Mouse (Mus musculus): ENCODE measurements around the gene Stk26. TPM values are rescaled to one million over a fixed set of nuclear protein-coding genes. Genes with fewer than 3 reads are reported as not detected.

Stk26 gene
- polyA plus RNA-seq, 1 experiment from 2014 or later: 3.0 TPM

- 88% methylated on average over 3 of the region's 3 CpGs for WGBS
These were observed 62.6 kb downstream of the Stk26 start for GRCm38 (mm10) chrX:50903497-50903896.

DNA sequence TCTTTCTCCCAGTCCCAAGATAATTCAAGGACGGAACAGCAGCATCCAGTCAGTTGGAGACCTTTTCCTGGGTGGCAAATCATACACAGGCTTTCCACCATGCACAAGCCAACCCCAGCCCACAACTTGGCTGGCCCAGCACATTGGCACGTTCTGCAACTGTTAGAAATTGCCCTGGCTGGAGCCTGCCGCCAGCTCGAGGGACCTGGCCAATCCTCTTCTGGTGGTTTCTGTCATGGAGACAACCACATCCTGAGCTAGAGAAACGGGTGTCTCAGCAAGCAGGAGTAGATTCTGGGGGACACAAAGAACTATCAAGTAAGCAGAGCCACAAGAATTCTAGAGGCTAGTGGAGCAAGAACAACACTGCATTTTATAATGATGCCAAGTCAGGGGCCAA lies 69.1 kb downstream of the Stk26 start:
- Histone ChIP-seq H3K27me3 (ENCODE audit: control insufficient read depth, insufficient read depth, low read length) (no peaks in the 10 kb centered on the region; the same call in 1 of the 2 replicates), H3K4me2 (ENCODE audit: low read depth, low read length, severe bottlenecking) (no peak overlapping the region), H3K27ac (ENCODE audit: low read depth, low read length) (no peak overlapping the region), H3K36me3 (ENCODE audit: control insufficient read depth, insufficient read depth, low read length) (no peaks in the 10 kb centered on the region), H3K4me3 (ENCODE audit: low read depth, low read length) (no peak overlapping the region), H3K9ac (ENCODE audit: low read length) (no peak overlapping the region), H3K4me1 (replicated peaks; ENCODE audit: control insufficient read depth, insufficient read depth, low read length) (no peaks in the 10 kb centered on the region), H3K9me3 (ENCODE audit: control insufficient read depth, low read length) (no peaks in the 10 kb centered on the region)
- 82% methylated on average over 5 of the region's 5 CpGs for WGBS
- DNase-seq (ENCODE audit: low spot score): no peak
- ATAC-seq (replicated peaks; ENCODE audit: low FRiP score): no peak

More at GRCm38 (mm10) chrX:50903497-50903896, 62.6 kb downstream of the Stk26 start:
- ATAC-seq (replicated peaks; ENCODE audit: low FRiP score) (no peak), DNase-seq (ENCODE audit: low spot score) (no peak)
- no peak overlapping the region for H3K9ac ChIP-seq (ENCODE audit: low read length)
- H3K27ac ChIP-seq (ENCODE audit: low read depth, low read length): no peak overlapping the region
- no peak overlapping the region for H3K4me3 ChIP-seq (ENCODE audit: low read depth, low read length)
- H3K4me2 ChIP-seq (ENCODE audit: low read depth, low read length, severe bottlenecking): no peak overlapping the region
- no peaks in the 10 kb centered on the region for H3K4me1 ChIP-seq (replicated peaks; ENCODE audit: control insufficient read depth, insufficient read depth, low read length)
- no peaks in the 10 kb centered on the region for H3K36me3 ChIP-seq (ENCODE audit: control insufficient read depth, insufficient read depth, low read length)
- no peaks in the 10 kb centered on the region for H3K9me3 ChIP-seq (ENCODE audit: control insufficient read depth, low read length)
- no peaks in the 10 kb centered on the region for H3K27me3 ChIP-seq (ENCODE audit: control insufficient read depth, insufficient read depth, low read length)

DNA sequence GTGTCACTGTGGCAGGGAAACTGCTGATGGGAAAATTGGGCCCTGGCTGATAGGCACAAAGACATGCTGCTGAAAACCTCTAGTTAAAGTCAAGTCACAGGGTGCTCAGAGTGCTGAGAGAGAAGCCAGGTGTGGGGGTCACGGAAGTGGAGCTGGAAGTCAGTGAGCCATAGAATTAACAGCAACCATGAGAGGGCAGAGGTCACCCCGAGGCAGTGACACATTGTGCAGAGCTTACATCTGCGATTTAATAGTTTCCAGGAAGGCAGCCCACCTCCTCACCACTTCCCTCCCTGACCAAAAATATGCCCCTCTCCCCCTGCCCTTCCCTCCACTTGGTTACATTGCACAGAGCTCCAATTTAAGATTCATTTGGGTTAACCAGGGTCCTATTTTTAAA lies 76.5 kb downstream of the Stk26 start:
- H3K9me3 ChIP-seq (ENCODE audit: control insufficient read depth, low read length): no peaks in the 10 kb centered on the region
- 67% methylated on average over 3 of the region's 3 CpGs for WGBS
- DNase-seq (ENCODE audit: low spot score): no peak

DNA sequence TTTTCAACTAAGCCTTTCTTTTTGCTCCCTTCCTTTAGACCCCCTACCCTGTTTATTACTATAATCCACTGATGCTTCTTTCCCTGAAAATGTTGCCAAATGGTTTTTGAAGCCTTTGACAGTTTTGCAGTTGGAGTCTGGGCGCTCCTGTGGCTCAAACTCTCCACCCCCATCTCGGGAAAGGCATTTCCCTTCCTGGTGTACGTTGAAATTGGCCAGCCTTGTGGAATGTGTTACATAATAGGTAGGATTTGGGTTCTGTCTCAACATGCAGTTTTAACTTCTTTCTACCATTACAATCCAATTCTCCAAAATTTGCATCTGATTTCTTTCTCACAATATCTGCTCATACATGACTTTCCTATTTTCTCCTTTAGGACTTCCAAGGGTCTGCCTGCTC lies 77.9 kb downstream of the Stk26 start:
- 57% methylated on average over 3 of the region's 3 CpGs for WGBS
- H3K36me3 ChIP-seq (ENCODE audit: control insufficient read depth, insufficient read depth, low read length): no peaks in the 10 kb centered on the region
- H3K27ac ChIP-seq (ENCODE audit: low read depth, low read length): no peak overlapping the region
- H3K4me1 ChIP-seq (replicated peaks; ENCODE audit: control insufficient read depth, insufficient read depth, low read length): no peaks in the 10 kb centered on the region
- ATAC-seq (replicated peaks; ENCODE audit: low FRiP score) (no peak), DNase-seq (ENCODE audit: low spot score) (no peak)
- no peaks in the 10 kb centered on the region for H3K9me3 ChIP-seq (ENCODE audit: control insufficient read depth, low read length)
- H3K9ac ChIP-seq (ENCODE audit: low read length): no peak overlapping the region
- no peaks in the 10 kb centered on the region for H3K27me3 ChIP-seq (ENCODE audit: control insufficient read depth, insufficient read depth, low read length)
- H3K4me2 ChIP-seq (ENCODE audit: low read depth, low read length, severe bottlenecking): no peak overlapping the region
- no peak overlapping the region for H3K4me3 ChIP-seq (ENCODE audit: low read depth, low read length)

More for the DNA sequence above, 76.5 kb downstream of the Stk26 start:
- no peaks in the 10 kb centered on the region for H3K4me1 ChIP-seq (replicated peaks; ENCODE audit: control insufficient read depth, insufficient read depth, low read length)
- H3K36me3 ChIP-seq (ENCODE audit: control insufficient read depth, insufficient read depth, low read length): no peaks in the 10 kb centered on the region
- no peak for ATAC-seq (replicated peaks; ENCODE audit: low FRiP score)
- no peak overlapping the region for H3K4me3 ChIP-seq (ENCODE audit: low read depth, low read length)
- no peak overlapping the region for H3K9ac ChIP-seq (ENCODE audit: low read length)
- H3K27ac ChIP-seq (ENCODE audit: low read depth, low read length): no peak overlapping the region
- H3K27me3 ChIP-seq (ENCODE audit: control insufficient read depth, insufficient read depth, low read length): no peaks in the 10 kb centered on the region
- no peak overlapping the region for H3K4me2 ChIP-seq (ENCODE audit: low read depth, low read length, severe bottlenecking)

DNA sequence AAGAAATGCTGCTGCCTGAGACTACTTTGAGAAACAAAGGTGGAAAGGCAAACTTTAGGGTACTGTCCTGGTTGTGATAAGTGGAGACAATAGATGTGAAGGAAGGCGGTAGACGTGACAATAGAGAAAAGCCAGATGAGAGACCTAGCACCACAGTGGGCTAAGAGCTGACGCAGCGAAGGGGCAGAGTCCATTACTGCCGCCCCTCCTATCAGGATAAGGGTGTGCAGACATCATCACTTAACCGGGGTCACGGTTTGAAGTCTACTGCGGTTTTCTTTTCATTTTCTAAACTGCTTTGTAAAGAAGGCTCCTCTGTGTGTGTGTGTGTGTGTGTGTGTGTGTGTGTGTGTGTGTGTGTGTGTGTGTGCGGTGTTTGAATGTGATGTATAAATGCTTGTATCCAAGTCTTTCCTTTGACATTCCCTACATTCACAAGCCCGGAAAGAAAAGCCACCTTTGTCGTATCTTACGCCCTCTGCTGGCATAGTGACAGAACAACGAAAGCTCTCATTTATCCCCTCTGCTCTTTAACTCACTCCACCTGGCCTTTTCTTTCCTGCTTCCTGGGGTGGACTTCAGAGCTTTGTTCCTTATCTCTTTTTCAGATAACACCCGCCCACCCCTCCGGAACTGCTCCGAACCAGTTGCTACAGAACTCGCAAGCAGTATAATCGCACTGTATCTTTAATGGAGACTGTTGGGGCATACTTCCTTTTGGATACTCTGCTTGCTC lies 84.0 kb downstream of the Stk26 start:
- Histone ChIP-seq H3K4me1 (replicated peaks; ENCODE audit: control insufficient read depth, insufficient read depth, low read length) (no peaks in the 10 kb centered on the region), H3K4me3 (ENCODE audit: low read depth, low read length) (no peak overlapping the region), H3K9me3 (ENCODE audit: control insufficient read depth, low read length) (no peaks in the 10 kb centered on the region), H3K36me3 (ENCODE audit: control insufficient read depth, insufficient read depth, low read length) (no peaks in the 10 kb centered on the region), H3K27me3 (ENCODE audit: control insufficient read depth, insufficient read depth, low read length) (no peaks in the 10 kb centered on the region), H3K4me2 (ENCODE audit: low read depth, low read length, severe bottlenecking) (no peak overlapping the region), H3K27ac (ENCODE audit: low read depth, low read length) (no peak overlapping the region), H3K9ac (ENCODE audit: low read length) (no peak overlapping the region)
- DNase-seq (ENCODE audit: low spot score) (no peak), ATAC-seq (replicated peaks; ENCODE audit: low FRiP score) (no peak)
- 46% methylated on average over 18 of the region's 18 CpGs for WGBS

DNA sequence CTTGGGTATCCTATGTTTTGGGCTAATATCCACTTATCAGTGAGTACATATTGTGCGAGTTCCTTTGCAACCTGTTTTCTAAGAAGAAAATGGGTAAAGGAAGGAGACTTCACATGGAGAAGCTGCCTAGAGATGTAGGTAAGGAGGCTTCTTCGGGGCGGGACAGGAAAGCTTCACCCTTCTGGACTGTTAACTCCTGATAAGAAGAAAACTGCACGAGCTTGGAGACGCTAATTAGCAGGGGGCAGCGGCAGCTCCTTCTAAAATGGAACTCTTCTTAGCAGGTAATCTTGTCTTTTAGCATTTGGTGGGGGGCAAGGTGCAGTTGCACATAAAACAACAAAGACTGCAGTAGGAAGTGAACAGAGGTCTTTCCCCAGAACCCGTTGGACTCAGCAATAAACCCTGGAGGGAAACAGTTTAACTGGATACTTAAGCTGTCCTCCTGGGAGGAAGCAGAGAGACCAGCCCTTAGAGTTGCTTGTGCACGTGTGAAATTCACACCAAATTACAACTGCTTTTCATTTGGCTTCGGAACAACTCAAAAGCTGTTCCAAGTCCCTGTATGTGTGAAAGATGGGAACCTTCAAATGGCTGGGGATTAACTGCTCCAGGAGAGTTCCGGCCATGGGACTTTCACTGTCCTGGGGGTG lies 86.2 kb downstream of the Stk26 start:
- Histone ChIP-seq H3K4me2 (ENCODE audit: low read depth, low read length, severe bottlenecking) (no peak overlapping the region), H3K4me1 (replicated peaks; ENCODE audit: control insufficient read depth, insufficient read depth, low read length) (no peaks in the 10 kb centered on the region), H3K9me3 (ENCODE audit: control insufficient read depth, low read length) (no peaks in the 10 kb centered on the region), H3K9ac (ENCODE audit: low read length) (no peak overlapping the region), H3K36me3 (ENCODE audit: control insufficient read depth, insufficient read depth, low read length) (no peaks in the 10 kb centered on the region), H3K27ac (ENCODE audit: low read depth, low read length) (no peak overlapping the region), H3K27me3 (ENCODE audit: control insufficient read depth, insufficient read depth, low read length) (no peaks in the 10 kb centered on the region), H3K4me3 (ENCODE audit: low read depth, low read length) (no peak overlapping the region)
- 75% methylated on average over 10 of the region's 10 CpGs for WGBS
- no peak for ATAC-seq (replicated peaks; ENCODE audit: low FRiP score)
- DNase-seq (ENCODE audit: low spot score): no peak

DNA sequence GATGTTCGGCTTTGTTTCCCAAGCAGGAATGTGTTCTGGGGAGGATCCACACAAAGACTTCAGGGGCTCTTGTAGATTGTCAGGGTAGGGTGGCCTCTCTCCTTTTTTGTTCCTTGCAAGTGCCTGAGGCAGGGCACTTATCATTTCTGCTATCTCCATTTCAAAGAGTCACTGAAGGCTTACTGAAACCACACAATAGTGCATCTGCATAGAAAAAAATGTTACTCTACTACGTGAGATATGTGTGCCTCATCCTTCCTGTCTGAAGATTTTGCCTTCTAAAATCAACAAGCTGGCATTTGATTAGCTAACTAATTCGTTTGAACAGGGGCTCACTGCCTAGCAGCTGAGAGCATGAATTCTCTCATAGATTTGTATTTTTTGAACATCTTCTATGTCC lies 89.5 kb downstream of the Stk26 start:
- Histone ChIP-seq H3K4me1 (replicated peaks; ENCODE audit: control insufficient read depth, insufficient read depth, low read length) (no peaks in the 10 kb centered on the region), H3K4me2 (ENCODE audit: low read depth, low read length, severe bottlenecking) (no peak overlapping the region), H3K36me3 (ENCODE audit: control insufficient read depth, insufficient read depth, low read length) (no peaks in the 10 kb centered on the region), H3K27me3 (ENCODE audit: control insufficient read depth, insufficient read depth, low read length) (no peaks in the 10 kb centered on the region), H3K4me3 (ENCODE audit: low read depth, low read length) (no peak overlapping the region), H3K27ac (ENCODE audit: low read depth, low read length) (no peak overlapping the region), H3K9me3 (ENCODE audit: control insufficient read depth, low read length) (no peaks in the 10 kb centered on the region), H3K9ac (ENCODE audit: low read length) (no peak overlapping the region)
- WGBS: 46% methylated on average over 3 of the region's 3 CpGs
- no peak for DNase-seq (ENCODE audit: low spot score)
- no peak for ATAC-seq (replicated peaks; ENCODE audit: low FRiP score)

DNA sequence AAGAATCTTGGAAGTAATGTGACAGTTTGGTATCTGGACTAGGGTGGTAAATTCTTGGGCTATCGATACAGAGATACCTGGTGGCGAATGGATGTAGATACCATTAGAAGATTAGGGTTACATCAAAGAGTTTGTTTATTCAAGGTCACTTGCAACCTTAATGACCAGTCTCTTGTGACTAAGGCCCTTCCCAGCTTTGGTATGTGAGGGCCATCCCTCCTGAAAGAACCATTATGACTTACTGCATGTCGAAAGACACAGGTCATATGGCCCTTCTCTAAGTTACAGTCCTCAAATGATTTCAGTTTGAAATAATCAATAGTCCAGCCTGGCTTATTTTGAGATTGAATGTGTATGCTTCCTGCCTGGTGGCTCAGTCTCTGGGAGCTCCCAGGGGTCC lies 96.3 kb downstream of the Stk26 start:
- H3K4me3 ChIP-seq (ENCODE audit: low read depth, low read length): no peak overlapping the region
- H3K27me3 ChIP-seq (ENCODE audit: control insufficient read depth, insufficient read depth, low read length): no peaks in the 10 kb centered on the region
- H3K36me3 ChIP-seq (ENCODE audit: control insufficient read depth, insufficient read depth, low read length): no peaks in the 10 kb centered on the region
- no peak for DNase-seq (ENCODE audit: low spot score)
- no peaks in the 10 kb centered on the region for H3K9me3 ChIP-seq (ENCODE audit: control insufficient read depth, low read length)
- H3K4me1 ChIP-seq (replicated peaks; ENCODE audit: control insufficient read depth, insufficient read depth, low read length): no peaks in the 10 kb centered on the region
- no peak for ATAC-seq (replicated peaks; ENCODE audit: low FRiP score)
- no peak overlapping the region for H3K9ac ChIP-seq (ENCODE audit: low read length)
- H3K27ac ChIP-seq (ENCODE audit: low read depth, low read length): no peak overlapping the region
- WGBS: 90% methylated on average over 3 of the region's 3 CpGs
- H3K4me2 ChIP-seq (ENCODE audit: low read depth, low read length, severe bottlenecking): no peak overlapping the region

DNA sequence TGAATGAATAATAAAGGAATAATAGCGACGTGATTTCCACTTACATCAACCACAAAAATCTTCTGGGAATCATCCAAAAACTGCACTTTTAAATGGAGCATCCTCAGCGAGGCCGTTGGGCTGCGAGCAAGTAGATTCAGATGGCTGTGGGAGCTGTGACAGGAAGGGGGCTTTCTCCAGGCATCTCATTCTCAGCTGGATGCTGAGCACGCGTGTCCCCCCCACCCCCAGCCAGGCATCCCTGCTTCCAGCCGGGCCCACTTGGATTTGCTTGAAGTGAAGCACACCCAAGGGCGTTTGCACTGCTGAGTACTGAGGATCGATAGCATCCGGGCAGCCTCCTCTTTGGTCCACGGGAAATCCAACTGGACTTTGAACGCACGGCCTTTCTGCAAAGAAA lies 101.8 kb downstream of the Stk26 start, which contains the start of gene Frmd7:
Gene Frmd7, minus strand, starts transcription at position 101 of the 400 bp plus-strand sequence.
- Histone ChIP-seq H3K9me3 (ENCODE audit: control insufficient read depth, low read length) (no peaks in the 10 kb centered on the region), H3K36me3 (ENCODE audit: control insufficient read depth, insufficient read depth, low read length) (no peaks in the 10 kb centered on the region), H3K9ac (ENCODE audit: low read length) (no peak within 1 kb of the TSS), H3K4me2 (ENCODE audit: low read depth, low read length, severe bottlenecking) (no peak within 1 kb of the TSS), H3K4me3 (ENCODE audit: low read depth, low read length) (no peak within 1 kb of the TSS), H3K27me3 (ENCODE audit: control insufficient read depth, insufficient read depth, low read length) (no peaks in the 10 kb centered on the region), H3K4me1 (replicated peaks; ENCODE audit: control insufficient read depth, insufficient read depth, low read length) (no peaks in the 10 kb centered on the region), H3K27ac (ENCODE audit: low read depth, low read length) (no peak within 1 kb of the TSS)
- DNase-seq (ENCODE audit: low spot score): no peak
- no peak for ATAC-seq (replicated peaks; ENCODE audit: low FRiP score)
- WGBS: 71% methylated on average over 14 of the region's 14 CpGs
